Mouse (Mus musculus) E14TG2a.4 (cell line): ENCODE measurements at regions not wholly inside any gene's neighbourhood (a gene's known extent, or its start where the extent isn't known, plus 50 kb on each side); places are given as distances from the start of the nearest gene placed in this dataset.

Experiments used
- CTCF ChIP-seq: conservative IDR thresholded peaks from 2 replicates; pipeline ENCODE4 v1.5.1; 2014; ENCODE audit warnings: low read length
- NANOG ChIP-seq: IDR thresholded peaks from 2 replicates; pipeline ENCODE4 v1.6.1; 2014; ENCODE audit warnings: borderline replicate concordance, low read length, mixed read lengths
- POU5F1 ChIP-seq: IDR thresholded peaks from 2 replicates; pipeline ENCODE4 v1.6.1; 2014; ENCODE audit warnings: low read length, borderline replicate concordance

GRCm38 (mm10) chr3:18438845-18439244, 490.6 kb downstream of the Cypt12 start:
- no peak for TF ChIP-seq CTCF
- no peak for TF ChIP-seq POU5F1
- TF ChIP-seq NANOG = no peak
